Mouse (Mus musculus): Measurements from ENCODE around the gene Cyp2s1.
"Not testable (repeated sequence)": the region's sequence is repeated elsewhere in the genome, so short reads cannot be mapped to it uniquely, and the experiment has no call there.

Gene Cyp2s1

GRCm38 (mm10) chr7:25811716-25812115, 5.0 kb downstream of the Cyp2s1 start:
- no peak for DNase-seq

DNA sequence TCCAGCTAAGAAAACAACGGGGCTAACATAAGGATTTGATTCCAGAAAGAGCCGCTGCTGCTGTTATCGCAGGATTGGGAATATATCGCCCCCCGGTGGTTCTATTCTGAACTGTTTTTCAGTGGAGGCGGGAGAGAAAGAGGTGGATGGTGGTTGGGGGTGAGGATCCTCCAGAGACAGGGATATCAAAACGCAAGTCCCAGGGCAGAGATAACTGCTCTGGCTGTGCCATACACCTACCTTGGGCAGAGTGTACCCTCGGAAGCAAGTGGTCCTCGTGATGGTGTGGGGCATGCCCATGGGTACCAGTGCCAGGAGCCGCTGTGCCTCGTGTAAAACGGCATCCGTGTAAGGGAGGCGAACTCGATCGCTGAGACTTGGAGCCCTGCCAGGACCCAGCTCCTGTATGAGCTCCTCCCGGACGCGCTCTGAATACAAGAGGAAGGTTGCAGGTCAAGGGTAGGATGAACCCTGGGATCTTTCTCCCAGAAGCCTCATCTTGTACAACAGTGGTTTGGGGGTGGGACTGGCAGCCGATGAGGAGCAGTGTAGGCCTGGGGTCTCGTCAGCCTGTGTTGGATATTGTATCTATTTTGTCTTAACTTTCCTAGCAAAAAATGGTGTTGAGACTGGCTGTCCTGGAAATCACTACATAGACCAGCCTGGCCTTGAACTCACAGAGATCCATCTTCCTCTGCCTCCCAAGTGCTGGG, 10.9 kb downstream of the Cyp2s1 start:
- peak; percentile 93 for DNase-seq

GRCm38 (mm10) chr7:25804792-25805191, 11.9 kb downstream of the Cyp2s1 start:
- no peak for DNase-seq

- no peak for DNase-seq
Measured at GRCm38 (mm10) chr7:25803460-25803859, 13.3 kb downstream of the Cyp2s1 start.

GRCm38 (mm10) chr7:25802241-25803125, 14.2 kb downstream of the Cyp2s1 start:
- peak; percentile 91 for DNase-seq

GRCm38 (mm10) chr7:25801031-25801430, 15.7 kb downstream of the Cyp2s1 start:
- DNase-seq = no peak

DNA sequence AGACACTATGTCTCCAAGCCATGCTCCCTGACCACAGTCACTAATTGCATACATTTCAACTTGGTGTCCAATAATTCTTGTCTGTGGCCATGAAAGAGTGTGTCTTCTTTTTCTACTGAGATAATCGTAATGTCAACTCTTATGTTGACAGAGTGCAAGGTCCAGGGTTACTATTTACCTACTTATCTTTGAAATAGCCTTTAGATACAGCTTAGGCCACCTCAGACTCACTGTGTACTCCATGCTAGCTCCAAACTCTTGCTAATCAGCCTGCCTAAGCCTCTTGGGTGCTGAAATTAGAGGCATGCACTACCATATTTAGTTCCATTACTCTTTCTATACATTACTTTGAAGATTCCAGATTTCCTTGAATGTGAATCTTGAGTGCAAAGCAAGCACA, 17.3 kb downstream of the Cyp2s1 start:
- DNase-seq = no peak

- no peak for DNase-seq
Measured at GRCm38 (mm10) chr7:25798540-25798939, 18.2 kb downstream of the Cyp2s1 start.

DNA sequence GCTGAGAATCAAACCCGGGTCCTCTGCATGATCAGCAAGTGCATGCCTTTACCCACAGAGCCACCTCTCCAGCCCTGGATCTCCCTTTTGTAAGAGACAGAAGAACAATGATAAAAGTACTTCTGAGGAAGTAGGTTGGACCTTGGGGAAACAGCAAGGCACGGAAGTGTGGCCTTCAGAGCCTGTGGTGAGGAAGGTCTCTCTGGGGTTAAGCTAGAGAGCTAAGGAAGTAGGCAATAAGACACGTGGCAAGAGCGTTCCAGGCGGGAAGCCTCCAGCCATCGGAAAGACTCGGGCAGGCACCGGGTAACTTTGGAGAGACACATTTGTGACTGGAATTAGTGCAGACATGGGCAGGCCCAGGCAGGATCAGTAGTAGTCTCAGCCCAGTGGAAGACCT, 21.9 kb downstream of the Cyp2s1 start:
- no peak for DNase-seq

- DNase-seq = peak; percentile 68
Measured at GRCm38 (mm10) chr7:25793679-25794078, 23.0 kb downstream of the Cyp2s1 start.

GRCm38 (mm10) chr7:25792966-25793365, 23.7 kb downstream of the Cyp2s1 start:
- not testable (repeated sequence) for DNase-seq

- DNase-seq = peak; percentile 59
Measured at GRCm38 (mm10) chr7:25790615-25791014, 26.1 kb downstream of the Cyp2s1 start.

GRCm38 (mm10) chr7:25789129-25789440, 27.6 kb downstream of the Cyp2s1 start:
- DNase-seq = no peak

- peak; percentile 88 for DNase-seq
Measured at GRCm38 (mm10) chr7:25788220-25789128, 28.2 kb downstream of the Cyp2s1 start, which contains the start of gene Axl. Axl (minus strand) TSS chr7:25788705.

- peak; percentile 52 for DNase-seq
Measured at GRCm38 (mm10) chr7:25787456-25788219, 29.1 kb downstream of the Cyp2s1 start.

DNA sequence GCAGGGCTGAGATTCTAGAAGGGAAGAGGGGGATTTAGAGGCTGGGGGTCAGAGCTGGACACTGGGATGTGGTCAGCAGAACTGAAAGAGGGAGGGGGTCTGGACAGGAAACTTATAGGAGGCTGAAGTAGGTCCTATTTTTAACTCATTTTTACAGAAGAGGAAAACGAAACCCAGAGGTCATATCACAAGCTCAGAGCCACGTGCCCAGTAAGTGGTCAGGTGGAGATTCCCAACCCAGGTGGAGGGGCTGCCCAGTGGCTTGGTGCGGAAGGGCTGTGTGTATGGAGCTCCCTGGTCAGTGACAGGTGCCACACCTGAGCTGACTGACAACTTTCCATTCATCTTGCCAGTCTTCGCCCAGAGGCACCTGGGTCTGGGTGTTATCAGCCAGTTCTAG, 29.7 kb downstream of the Cyp2s1 start:
- DNase-seq = no peak

GRCm38 (mm10) chr7:25785752-25786151, 31.0 kb downstream of the Cyp2s1 start:
- DNase-seq = no peak

GRCm38 (mm10) chr7:25784808-25785207, 31.9 kb downstream of the Cyp2s1 start:
- DNase-seq = no peak

DNA sequence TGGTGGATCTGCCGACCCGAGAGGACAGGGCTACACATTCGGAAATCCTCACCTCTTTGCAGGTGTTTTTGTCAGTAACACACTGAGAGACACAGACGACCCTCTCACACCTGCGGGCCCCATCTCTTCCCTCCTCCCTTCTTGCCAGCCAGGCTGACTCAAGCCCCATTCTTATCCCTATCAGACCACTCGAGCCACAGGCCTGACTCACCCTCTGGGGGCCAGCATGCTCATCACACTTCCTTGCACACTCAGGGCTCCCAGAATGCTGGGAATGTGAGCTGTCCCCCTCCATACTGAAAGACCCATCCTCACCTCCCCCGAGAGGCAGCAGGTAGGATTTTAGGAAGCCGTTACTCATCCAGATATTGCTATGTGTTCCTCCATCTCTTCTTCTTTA, 33.0 kb downstream of the Cyp2s1 start:
- DNase-seq = no peak

- DNase-seq = no peak
Measured at GRCm38 (mm10) chr7:25782744-25783143, 34.0 kb downstream of the Cyp2s1 start.

GRCm38 (mm10) chr7:25781937-25782610, 34.6 kb downstream of the Cyp2s1 start:
- peak; percentile 73 for DNase-seq
